Mouse (Mus musculus): Measurements from ENCODE around the gene Vmn1r203.
"Not testable (repeated sequence)": the region's sequence is repeated elsewhere in the genome, so short reads cannot be mapped to it uniquely, and the experiment has no call there.

Gene Vmn1r203

DNA sequence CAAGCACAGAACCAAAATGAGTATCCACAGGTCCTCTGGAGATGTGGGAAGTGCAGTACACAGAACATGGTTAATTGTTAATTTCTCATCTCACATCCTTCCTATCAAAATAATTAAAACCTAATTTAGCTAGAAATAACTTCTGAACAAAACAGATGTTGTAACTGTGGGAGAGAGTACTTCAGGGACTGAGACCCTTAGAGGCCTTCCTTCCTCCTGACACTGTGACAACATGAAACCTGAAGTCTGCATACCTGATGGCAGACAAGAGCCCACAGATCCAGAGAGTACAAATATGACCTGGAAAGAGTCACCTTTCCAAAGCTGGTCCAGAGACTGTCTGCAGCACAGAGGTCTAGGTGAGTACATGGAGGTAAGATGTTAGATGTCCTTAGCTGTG is at the start of gene Vmn1r203:
TSS of gene Vmn1r203 (plus strand) at position 301 of the 400 bp plus-strand sequence.
- no peak for DNase-seq (ENCODE audit: low spot score)

DNA sequence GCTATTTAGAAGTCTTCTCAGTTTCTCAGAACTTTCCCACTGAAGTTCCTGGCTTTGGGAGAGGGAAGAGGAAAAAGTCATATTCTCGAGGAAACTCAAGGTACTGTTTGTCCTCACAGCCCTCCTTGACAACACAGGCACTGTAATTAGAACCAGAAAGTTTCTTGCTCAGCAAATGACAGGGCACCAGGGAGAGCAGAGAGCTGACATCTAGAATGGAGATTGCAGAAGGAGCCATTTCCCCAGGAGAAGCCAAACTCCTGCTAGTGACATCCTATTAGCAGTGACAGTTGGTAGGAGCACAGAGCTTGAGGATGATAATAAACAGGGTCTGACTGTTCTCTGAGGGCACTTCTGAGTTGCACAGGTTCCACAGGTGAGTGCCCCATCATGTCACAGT is 46.3 kb upstream of the Vmn1r203 start, which contains the start of gene Vmn1r201:
TSS of gene Vmn1r201 (plus strand) at position 301 of the 400 bp plus-strand sequence.
- no peak for DNase-seq (ENCODE audit: low spot score)

DNA sequence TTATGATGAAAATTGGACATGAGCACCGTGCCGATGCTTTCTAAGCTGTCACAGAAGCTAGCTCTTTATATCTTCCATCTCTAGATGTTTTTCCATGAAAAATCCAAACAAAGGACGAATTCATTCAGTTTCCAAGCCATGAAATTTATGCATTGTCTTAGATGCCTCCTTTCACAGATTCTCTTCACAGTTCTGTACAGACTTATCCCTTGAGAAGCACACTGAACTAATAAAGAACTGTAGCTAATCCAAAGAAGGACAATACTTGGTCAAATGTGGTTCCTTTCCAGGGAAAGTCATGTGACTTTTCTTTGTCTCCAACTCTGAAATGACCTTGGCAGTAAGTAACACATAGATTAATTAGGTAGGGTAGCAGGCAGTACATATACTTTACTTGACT is 15.5 kb upstream of the Vmn1r203 start:
- DNase-seq (ENCODE audit: low spot score), result no peak

DNA sequence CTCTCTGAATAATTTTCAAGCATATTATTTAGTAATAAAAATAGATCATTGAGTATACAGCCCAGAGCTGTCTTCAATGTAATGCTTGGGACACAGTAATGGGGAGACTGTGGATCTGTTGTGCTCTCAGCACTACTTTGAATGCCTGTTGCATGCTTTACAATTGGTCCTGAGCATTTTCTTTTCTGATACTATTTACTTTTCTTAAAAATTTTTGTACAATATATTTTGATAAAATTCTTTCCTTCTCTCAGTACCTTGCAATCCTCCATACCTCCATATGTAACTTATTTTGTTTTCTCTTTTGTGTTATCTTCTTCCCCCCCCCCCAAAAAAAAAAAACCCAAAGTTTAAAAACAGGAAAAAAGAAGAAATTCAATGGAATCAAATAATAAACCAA is 12.6 kb upstream of the Vmn1r203 start, which contains the start of gene Vmn1r202:
TSS of gene Vmn1r202 (minus strand) at position 101 of the 400 bp plus-strand sequence.
- no peak for DNase-seq (ENCODE audit: low spot score)

DNA sequence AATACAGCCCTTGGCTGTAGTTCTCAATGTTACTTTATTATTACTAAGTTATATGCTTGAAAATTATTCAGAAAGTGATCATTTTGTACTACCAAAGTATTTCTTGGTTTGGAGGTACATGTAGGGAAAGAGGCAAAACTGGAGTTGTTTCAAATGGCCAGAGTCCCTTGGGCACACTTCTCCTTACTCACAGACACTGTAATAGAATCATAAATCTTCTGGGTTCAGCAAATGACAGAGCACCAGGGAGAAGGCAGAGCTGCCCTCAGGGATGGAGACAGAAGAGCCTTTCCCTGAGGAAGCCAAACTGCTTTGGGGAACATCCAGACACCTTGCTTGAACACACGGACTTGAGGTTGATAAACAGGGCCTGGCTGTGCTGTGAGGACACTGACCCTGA is 35.0 kb downstream of the Vmn1r203 start, which contains the start of gene Vmn1r204:
TSS of gene Vmn1r204 (plus strand) at position 301 of the 400 bp plus-strand sequence.
- not testable (repeated sequence) for DNase-seq (ENCODE audit: low spot score)

DNA sequence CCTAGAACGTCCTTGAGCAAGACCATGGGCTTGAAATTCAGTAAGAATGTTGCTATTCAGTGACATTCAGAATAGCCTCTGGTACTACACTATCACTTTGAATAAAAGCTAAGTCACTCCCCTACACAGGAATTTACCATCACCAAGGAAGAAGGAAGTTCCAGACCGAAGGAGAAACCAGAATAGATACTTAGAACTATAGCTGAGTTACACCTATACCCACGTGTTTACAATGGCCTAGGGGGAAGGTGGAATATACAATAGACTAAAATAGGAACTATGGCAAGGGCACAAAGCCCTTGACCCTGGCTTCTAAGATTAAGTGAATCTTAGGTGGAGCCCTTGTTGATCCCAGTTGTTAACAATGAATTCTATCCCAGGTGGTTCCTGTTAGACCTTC is 57.0 kb downstream of the Vmn1r203 start:
- not testable (repeated sequence) for DNase-seq (ENCODE audit: low spot score)
